Mouse (Mus musculus) layer of hippocampus, adult 2 months (tissue): ENCODE measurements around the gene Ccdc162. TPM values are rescaled to one million over a fixed set of nuclear protein-coding genes. Genes with fewer than 3 reads are reported as not detected.

Source experiments
- DNase-seq, 2 experiments: peaks; one replicate each; pipeline ENCODE4 v3.0.0; 2022; ENCODE audit warnings: low spot score in 2 of 2
- H3K27ac ChIP-seq: fragments of 200-600 bp; 2 replicates; pipeline ENCODE4 v1.8.1; 2022
- H3K4me3 ChIP-seq: fragments of 200-600 bp; 2 replicates; pipeline ENCODE4 v1.8.1; 2022; ENCODE audit warnings: mild to moderate bottlenecking
- CTCF ChIP-seq: fragments of 200-600 bp; conservative IDR thresholded peaks from 2 replicates; pipeline ENCODE4 v1.8.1; 2022; ENCODE audit warnings: antibody characterized with exemption, mild to moderate bottlenecking, moderate library complexity
- total RNA-seq, 2 experiments: library from RNA; stranded (reverse); gene quantifications; 2 replicates each; pipeline ENCODE4 v1.2.3; 2021

The Ccdc162 gene
- total RNA-seq, 2 experiments from 2014 or later: 0.91 to 1.6 TPM

DNA sequence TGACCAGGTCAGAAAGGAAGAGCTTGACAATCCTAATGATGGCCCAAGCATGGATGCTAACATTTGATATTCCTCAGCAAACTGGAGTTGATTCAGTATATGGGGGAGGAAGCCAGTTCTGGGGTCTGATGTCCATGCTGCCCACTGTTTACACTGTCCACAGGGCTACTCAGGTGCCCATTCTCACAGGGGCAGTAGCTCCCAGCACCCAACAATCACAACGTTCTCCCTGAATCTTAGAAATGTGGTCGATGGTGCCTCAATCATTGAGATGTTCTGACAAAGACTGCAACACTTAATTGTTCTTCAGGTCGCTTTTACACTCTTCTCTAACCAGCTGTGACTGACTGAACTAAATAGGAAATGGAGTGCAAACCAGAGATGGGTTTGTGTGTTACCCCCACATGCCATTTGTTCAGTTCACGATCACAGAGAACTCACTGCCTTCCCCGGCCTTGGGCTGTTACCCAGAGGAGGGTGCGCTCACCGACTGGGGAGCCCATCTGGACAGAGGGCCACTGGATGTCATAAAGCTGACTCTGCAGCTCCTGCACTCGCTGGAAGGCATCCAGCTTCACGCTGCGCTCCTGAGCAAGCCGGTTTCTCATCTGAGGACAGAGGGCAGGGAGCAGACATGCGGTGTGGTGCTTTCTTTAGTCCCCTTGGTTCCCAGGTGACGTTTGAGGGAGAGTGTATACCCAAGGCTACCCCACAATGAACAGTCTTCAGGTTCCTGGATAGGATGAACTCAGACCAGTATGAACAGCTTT lies 169.9 kb downstream of the Ccdc162 start:
- DNase-seq: no peak
- TF ChIP-seq CTCF: no peak
- Histone ChIP-seq H3K27ac (no peak overlapping the region), H3K4me3 (no peak overlapping the region)

DNA sequence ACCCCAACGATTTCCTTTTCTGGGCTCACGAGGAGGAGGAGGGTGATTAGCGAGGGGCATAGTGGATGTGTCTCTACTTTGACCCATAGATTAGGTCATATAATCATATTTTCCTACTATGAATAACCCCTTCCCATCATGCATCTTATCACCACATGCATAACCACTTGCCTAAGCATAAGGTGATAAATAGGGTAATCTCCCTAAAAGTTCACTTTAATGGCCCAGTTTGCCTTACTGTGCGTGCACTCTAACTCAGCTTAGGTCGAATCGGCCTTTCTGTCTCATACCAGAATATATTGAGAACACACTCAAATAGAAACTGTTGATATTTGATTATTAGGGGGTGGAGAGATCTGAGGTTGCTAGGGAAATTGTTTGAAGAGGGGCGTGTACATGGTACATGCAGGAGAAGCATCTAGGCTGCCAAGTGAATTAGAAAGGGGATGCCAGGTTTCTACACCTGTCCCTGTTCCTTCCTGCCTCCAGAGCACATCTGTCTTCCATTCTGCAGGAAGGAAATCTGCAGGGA lies 171.1 kb downstream of the Ccdc162 start:
- no peak for TF ChIP-seq CTCF
- H3K27ac ChIP-seq: no peak overlapping the region
- no peak for DNase-seq
- H3K4me3 ChIP-seq: no peak overlapping the region

- TF ChIP-seq CTCF: no peak
- no peak overlapping the region for H3K4me3 ChIP-seq
- DNase-seq: no peak
Measured at GRCm38 (mm10) chr10:41544481-41545190, 171.8 kb downstream of the Ccdc162 start.

GRCm38 (mm10) chr10:41543844-41544243 lies 172.6 kb downstream of the Ccdc162 start:
- no peak overlapping the region for H3K27ac ChIP-seq
- no peak overlapping the region for H3K4me3 ChIP-seq
- DNase-seq: no peak
- TF ChIP-seq CTCF: no peak

More at GRCm38 (mm10) chr10:41544481-41545190, 171.8 kb downstream of the Ccdc162 start:
- no peak overlapping the region for H3K27ac ChIP-seq

GRCm38 (mm10) chr10:41543439-41543838 lies 173.0 kb downstream of the Ccdc162 start:
- Histone ChIP-seq H3K27ac (no peak overlapping the region), H3K4me3 (no peak overlapping the region)
- no peak for DNase-seq
- no peak for TF ChIP-seq CTCF

DNA sequence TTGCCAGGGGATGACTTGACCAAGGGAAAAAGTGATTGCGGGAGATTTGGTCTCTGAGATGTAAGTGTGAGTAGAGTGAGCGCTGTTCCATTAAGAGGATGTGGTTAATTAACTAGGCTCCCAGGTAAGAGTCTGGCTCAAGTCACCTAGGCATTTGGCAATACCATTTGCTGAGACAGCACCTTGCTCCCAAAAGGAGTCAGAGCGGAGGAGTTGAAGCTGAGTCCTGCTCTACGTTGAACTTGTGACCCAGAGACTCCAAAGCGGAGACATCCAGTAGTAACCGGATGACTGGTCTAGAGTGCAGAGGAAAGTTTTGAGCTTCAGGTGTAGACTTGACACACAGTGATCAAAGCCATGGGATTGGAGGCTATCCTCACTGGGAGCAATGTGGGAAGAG lies 174.4 kb downstream of the Ccdc162 start:
- no peak for TF ChIP-seq CTCF
- H3K4me3 ChIP-seq: no peak overlapping the region
- H3K27ac ChIP-seq: no peak overlapping the region
- no peak for DNase-seq

- DNase-seq: no peak
- Histone ChIP-seq H3K4me3 (no peak overlapping the region), H3K27ac (no peak overlapping the region)
- TF ChIP-seq CTCF: no peak
Measured at GRCm38 (mm10) chr10:41538986-41539385, 177.4 kb downstream of the Ccdc162 start.

DNA sequence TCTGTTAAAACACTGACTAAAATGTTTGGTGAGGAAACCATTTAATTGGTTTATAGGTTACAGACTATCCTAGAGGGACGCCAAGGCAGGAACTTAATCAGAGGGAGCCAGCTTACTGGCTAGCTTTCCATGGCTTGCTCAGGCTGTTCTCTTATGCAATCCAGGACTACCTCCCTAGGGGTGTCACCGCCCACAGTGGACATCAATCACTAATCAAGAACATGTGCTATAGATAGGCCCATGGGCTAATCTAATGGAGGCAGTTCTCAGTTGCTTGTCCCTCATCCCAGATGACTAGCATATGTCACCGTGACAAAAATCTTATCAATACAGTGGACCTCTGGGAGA lies 178.5 kb downstream of the Ccdc162 start:
- no peak for TF ChIP-seq CTCF
- Histone ChIP-seq H3K4me3 (no peak overlapping the region), H3K27ac (no peak overlapping the region)
- DNase-seq: no peak

DNA sequence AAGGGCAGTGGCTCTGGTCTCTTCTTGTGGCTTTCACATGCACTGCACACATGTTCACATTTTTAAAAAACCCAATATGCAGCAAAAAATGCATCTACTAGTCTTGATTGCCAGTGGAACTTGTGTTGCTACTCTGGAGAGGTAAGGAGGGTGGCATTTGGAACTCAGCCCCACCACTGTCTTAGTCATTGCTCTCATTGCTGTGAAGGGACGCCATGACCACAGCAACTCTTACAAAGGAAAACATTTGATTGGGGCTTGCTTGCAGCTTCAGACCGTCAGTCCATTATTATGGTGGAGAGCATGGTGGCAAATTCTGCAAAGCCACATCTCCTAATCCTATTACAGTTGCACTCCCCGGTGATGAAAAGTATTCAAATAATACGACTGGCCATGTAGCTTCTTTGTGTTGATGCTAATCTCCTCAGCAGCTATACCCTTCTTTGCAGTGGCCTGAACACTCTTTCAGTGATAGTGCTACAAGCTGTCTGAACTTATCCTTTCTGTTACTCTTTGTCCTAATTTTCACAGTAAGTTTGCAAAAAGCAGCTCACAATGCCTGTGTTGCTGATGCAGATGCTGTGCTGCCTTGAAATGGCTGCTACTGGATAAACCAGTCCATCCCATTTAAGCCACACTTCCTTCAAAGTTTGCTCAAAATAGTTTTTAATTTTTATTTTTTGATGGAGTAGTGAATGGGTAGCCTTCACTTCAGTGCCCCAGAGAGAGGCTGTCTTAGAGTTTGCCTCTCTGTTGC lies 179.0 kb downstream of the Ccdc162 start:
- no peak for TF ChIP-seq CTCF
- no peak overlapping the region for H3K27ac ChIP-seq

DNA sequence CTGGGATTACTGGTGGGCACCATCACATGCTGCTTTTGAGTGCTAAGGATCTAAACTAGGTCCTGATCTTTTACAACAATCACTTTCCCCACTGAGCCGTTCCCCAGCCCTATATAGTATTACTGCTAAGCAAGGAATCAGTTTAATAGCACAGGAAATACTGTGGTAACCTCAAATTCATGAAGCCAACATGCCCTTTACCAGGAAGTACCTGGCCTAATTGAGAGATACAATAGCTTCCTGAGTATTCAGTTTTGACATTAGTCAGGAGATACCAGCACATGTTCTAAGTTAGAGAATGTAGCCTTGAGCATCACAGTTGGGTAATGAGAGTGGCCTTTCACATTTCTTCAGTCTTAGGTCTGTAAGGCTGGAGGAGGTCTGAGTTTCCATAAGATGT lies 179.7 kb downstream of the Ccdc162 start:
- DNase-seq: no peak
- Histone ChIP-seq H3K4me3 (no peak overlapping the region), H3K27ac (no peak overlapping the region)
- no peak for TF ChIP-seq CTCF

More for the DNA sequence above, 179.0 kb downstream of the Ccdc162 start:
- no peak for DNase-seq
- H3K4me3 ChIP-seq: no peak overlapping the region

DNA sequence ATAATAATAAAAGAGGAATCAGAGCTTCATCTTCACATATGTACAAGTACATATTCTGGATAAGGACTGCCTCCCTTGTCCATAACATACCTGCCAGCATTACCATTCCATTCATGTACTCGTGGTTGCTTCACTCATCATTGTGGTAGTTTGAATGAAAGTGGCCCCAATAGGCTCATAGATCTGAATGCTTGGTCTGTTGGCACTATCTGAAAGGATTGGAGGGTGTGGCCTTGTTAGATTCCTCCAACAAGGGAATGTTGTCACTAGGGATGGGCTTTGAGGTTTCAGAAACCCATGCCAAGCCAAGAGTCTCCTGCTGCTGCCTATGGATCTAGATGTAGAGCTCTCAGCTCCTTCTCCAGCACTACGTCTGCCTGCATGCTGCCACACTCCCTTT lies 180.4 kb downstream of the Ccdc162 start:
- TF ChIP-seq CTCF: no peak
- DNase-seq: no peak
- no peak overlapping the region for H3K27ac ChIP-seq

GRCm38 (mm10) chr10:41529972-41530371 lies 186.5 kb downstream of the Ccdc162 start:
- no peak for DNase-seq
- no peak overlapping the region for H3K4me3 ChIP-seq
- TF ChIP-seq CTCF: no peak
- no peak overlapping the region for H3K27ac ChIP-seq

More for the DNA sequence above, 180.4 kb downstream of the Ccdc162 start:
- H3K4me3 ChIP-seq: no peak overlapping the region

DNA sequence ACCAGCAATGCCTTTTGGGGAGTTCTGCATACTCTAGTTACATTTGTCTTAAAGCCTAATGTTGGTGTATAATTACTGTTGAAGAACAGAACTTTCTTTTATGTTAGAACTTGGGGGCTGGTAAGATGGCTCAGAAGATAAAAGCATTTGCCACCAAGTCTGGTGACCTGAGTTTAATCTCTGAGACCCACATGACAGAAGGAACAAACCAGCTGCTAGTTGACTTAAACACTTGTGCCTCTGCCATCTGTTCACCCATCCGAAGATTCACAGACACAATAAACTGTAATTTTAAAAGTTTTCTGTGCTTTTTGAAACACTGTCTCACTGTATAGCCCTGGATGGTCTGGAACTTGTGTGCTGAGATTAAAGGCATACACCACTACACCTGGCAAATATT lies 190.7 kb downstream of the Ccdc162 start:
- Histone ChIP-seq H3K4me3 (no peak overlapping the region), H3K27ac (no peak overlapping the region)
- no peak for TF ChIP-seq CTCF
- no peak for DNase-seq
